Mouse (Mus musculus) lung, adult 2 months (tissue): Measurements from ENCODE around the gene Flna.

Experiments used
- CTCF ChIP-seq: fragments of 200-500 bp; IDR thresholded peaks from 2 replicates; pipeline ENCODE4 v1.5.1; 2011; ENCODE audit warnings: mild to moderate bottlenecking, low read length, control low read depth; ENCODE audit not compliant: insufficient read depth
- POLR2A ChIP-seq: fragments of 200-500 bp; IDR thresholded peaks from 2 replicates; pipeline ENCODE4 v1.6.1; 2011; ENCODE audit warnings: low read depth, mild to moderate bottlenecking, control low read depth, low read length, borderline replicate concordance; ENCODE audit errors: extremely low read depth

DNA sequence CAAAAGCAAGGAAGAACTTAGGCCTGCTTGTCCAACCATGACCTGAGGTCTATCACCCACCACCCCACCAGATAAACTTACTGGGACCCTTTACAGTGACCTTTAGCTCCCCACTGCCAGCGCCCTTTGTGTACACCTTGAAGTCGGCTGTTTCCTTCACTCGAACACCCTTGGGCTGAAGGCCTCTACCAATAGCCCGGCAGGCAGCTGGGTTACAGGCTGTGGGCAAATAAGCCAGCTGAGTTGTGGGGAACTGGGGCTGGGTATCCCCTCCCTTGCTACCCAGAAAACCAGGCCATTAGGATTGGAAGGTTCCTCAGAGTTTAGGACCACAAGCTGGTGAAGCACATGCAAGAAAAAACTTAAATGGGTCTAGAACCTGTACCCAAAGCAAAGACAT, 9.3 kb downstream of the Flna start:
- TF ChIP-seq CTCF (no peak), POLR2A (no peak)
